Mouse (Mus musculus) CD4-positive naive resting alpha-beta T cell, adult 76 days (primary cell): ENCODE data around the gene Lnpk. TPM values are rescaled to one million over a fixed set of nuclear protein-coding genes. Genes with fewer than 3 reads are reported as not detected.

Experiments
- total RNA-seq: library from RNA; stranded (reverse); gene quantifications from one replicate; pipeline ENCODE4 v1.2.4, GENCODE M21; 2023

Lnpk gene
- total RNA-seq = 35.0 TPM

DNA sequence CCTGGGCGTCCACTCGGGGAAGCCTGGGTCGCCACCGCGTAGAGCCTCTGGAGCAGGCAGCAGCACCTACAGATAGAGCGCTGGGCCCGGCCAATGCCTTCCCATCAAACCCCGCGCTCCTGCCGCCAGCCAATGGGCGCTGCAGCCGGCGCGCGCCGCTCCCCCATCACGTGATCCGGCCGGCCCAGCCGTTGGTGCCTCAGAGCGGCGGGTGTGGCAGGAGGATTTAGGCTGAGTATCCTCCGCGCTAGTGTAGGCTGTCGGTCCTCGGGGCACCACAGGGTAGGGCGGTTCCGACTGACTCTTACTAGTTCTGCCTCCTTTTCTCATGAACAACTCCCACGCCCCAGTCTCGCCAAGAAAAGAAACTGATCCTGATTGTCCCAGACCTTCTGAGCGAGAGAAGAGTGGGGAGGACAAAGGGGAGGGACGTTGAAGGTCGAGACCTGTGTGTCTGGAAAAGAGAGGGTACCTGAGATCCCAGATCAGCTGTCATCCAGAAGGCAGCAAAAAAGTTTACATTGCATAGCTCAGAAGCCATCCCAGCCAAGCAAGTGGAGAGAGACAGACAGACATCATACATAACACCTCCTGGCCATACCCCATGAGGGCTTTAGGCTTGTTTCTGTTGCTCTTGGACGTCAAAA is at the start of gene Lnpk:
Lnpk (minus strand) TSS at position 593 of the 647 bp plus-strand sequence.

Other genes with a start within 250 kb of the Lnpk start
- gene Evx2, start 80.1 kb upstream of the Lnpk start, total RNA-seq = not detected
- gene Hoxd13, start 88.9 kb upstream of the Lnpk start, total RNA-seq = not detected
- not detected for gene Hoxd12, start 95.6 kb upstream of the Lnpk start, total RNA-seq
- gene Hoxd11, start 100.1 kb upstream of the Lnpk start, total RNA-seq = not detected
- gene Hoxd10, start 112.5 kb upstream of the Lnpk start, total RNA-seq = not detected
- gene Hoxd9, start 118.3 kb upstream of the Lnpk start, total RNA-seq = not detected
- not detected for gene Hoxd8, start 125.2 kb upstream of the Lnpk start, total RNA-seq
- gene Hoxd3, start 132.5 kb upstream of the Lnpk start, total RNA-seq = not detected
- gene Hoxd4, start 132.5 kb upstream of the Lnpk start, total RNA-seq = not detected
- not detected for gene Gm28230, start 147.3 kb upstream of the Lnpk start, total RNA-seq
- not detected for gene Hoxd1, start 183.5 kb upstream of the Lnpk start, total RNA-seq
- gene Mtx2, start 246.4 kb upstream of the Lnpk start, total RNA-seq = 18.6 TPM